Mouse (Mus musculus): ENCODE data around the gene Pde11a.
"Not testable (repeated sequence)": the region's sequence is repeated elsewhere in the genome, so short reads cannot be mapped to it uniquely, and the experiment has no call there.

GRCm38 (mm10) chr2:75981440-75982081, 357.0 kb downstream of the Pde11a start, which contains the start of gene Ttc30a1:
- not testable (repeated sequence) for TF ChIP-seq CTCF (IDR thresholded peaks at IDR 0.05; ENCODE audit: extremely low read depth, insufficient read depth, low read length)
- TF ChIP-seq POLR2A (IDR thresholded peaks at IDR 0.05; ENCODE audit: extremely low read depth, insufficient read depth, low read length) = 0 out of 2 replicates have a peak, but pooled peaks have one; percentile 23

Measured in cortical plate, adult 2 months (tissue).